Mouse (Mus musculus): ENCODE measurements around the gene Phldb2.

Gene Phldb2

DNA sequence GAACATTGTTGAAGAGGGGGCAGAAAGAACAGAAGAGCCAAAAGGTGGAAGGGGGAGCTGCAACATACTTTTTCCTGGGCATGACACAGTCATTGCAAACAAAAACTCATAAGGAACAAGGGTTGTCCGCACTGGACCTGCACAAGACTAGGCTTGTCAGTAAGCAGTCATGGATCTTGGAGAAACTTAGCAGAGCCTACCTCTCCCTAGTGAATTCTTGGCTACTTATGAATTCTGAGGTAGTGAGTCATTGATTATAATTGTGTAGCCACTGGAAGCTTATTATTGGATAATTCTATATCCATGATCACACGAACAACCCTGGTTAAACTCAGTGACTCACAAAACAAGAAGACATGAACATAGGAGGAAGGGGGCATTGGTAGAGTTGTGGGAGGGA lies 7.1 kb downstream of the Phldb2 start:
- DNase-seq, result no peak

DNA sequence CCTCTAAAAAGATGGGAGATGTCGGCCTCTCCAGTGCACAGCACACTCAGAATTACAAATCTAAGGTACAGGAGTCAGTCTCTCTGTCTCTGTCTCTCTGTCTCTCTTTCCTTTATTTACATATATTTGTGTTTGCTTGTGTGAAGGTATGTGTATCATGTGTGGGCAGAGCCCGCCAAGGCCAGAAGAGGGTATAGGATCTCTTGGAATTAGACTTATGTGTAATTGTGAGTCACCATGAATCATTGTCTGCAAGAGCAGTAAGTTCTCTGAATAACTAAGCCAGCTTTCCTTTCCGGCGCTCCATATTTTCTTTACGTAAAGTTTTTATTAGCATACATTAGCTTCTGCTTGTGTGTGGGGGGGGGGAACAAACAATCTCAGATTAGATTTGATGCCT lies 7.7 kb downstream of the Phldb2 start:
- DNase-seq, result no peak

DNA sequence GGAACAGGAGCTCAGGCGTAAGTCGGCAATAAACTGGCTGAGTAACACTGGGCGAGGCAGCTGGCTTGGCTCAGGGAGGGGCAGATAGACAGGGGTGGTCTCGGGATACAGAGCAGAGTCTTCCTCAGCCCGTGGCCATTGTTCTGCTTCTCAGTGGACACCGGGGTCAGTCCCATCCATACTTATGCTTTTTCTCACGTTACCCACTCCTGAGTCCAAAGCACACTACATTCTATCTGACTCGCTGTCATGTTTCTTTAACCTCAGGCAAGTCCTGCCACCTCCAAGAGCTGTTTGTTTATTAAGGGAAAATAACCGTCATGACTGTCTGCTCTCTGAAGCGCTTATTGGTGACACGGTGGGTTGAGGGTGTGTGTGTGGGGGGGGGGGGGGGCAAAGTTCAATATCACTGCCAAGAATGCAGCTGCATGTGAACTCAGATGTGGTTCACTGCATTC lies 8.2 kb downstream of the Phldb2 start:
- DNase-seq, result no peak

DNA sequence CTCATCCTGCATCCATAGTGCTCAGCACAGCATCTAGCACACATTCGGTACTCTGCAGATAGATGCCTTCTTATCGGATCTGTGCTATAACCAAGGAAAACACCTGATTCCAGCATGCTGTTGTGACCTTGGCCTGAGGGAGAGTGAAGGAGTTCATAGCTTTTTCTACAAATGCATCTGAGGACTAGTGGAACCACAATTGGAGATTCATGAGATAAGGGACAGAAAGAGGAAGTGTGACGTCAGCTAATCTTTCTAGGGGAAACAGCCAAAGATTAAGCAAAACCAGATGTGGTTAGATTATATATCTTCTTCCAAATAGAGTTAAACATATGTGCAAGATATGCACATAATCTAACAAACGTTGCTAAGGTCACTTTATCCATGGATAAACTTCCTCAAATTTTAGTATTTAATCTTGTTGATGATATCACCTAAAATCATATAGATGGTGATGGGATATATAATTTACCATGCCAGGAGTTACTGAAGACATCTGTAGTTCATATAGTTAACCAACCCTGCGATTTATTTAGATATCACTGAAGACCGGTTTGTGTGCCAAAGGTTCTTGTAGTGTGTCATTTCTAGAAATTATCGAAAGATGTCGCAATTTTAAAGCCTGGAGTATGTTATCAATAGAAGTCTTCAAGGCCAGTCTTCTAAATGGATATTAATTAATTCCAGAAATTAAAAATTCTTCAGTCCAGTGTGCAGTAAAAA lies 11.1 kb downstream of the Phldb2 start:
- DNase-seq, result no peak

DNA sequence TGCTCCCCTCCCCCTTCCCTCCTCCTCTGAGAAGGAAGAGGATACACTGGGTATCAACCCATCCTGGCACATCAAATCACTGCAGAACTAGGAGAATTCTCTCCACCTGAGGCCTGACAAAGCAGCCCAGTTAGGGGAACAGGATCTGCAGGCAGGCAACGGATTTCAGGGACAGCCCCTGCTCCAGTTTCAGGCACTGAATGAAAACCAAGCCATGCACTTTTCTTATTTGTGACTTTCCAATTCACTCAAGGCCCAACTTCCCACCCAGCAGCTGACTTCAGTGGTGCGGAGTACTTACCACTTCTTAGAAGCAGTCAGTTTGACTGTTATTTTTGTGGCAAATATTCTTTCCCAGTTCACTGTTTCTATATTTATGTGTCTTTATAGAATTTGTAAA lies 12.7 kb downstream of the Phldb2 start:
- no peak for DNase-seq

DNA sequence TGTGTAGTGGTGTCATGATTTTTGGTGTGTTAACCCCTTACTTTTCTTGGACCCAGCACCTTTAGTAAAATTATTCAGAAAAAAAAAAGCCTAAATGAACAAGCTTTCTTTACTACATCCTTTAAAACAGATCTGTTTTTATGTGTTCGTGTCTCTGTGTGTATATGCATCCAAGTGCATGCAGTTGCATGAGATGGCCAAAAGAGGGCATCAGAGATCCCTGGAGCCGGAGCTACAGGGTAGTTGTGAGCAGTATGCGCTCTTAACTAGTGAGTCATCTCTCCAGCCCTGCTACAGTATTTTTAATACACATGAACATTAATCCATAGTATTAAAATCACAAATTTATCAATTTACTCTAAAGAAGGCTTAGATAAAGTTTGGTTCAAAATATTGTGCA lies 14.0 kb downstream of the Phldb2 start:
- no peak for DNase-seq

DNA sequence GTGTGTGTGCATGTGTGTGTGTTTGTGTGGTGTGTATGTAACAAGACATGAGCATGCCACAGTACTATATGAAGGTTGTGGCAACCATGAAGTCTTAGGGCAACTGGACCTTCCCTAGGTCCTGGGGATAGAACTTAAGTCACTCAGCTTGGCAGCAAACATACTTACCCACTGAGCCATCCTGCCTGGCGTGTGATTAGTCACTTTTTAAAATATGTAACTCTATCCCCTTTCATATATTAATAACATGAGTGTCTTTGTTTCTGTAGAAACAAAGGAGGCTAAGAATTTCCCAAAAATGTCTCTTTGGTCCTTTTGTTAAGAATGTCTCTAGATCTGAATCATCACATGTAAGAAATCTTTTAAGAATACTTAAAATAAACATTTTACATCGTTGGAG lies 16.0 kb downstream of the Phldb2 start:
- DNase-seq, result no peak

DNA sequence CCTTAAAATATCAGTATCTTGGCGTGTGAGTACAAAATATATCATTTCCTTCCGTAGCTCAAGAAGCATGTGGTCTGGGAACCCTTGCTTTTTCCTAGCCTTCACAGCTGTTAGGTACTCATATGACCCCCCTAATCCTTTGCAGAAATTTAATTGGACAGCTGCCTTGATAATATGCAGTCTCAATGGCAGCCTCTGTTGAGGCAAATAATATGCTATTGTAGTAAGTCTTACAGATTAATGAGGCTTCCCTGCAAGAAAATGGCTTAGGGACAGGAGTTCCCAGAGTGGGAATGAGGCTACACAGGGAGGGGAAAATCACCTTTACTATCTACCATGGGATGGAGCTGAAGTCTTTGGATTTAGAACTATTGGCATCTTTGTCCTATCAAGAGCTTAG lies 16.9 kb downstream of the Phldb2 start:
- no peak for DNase-seq

DNA sequence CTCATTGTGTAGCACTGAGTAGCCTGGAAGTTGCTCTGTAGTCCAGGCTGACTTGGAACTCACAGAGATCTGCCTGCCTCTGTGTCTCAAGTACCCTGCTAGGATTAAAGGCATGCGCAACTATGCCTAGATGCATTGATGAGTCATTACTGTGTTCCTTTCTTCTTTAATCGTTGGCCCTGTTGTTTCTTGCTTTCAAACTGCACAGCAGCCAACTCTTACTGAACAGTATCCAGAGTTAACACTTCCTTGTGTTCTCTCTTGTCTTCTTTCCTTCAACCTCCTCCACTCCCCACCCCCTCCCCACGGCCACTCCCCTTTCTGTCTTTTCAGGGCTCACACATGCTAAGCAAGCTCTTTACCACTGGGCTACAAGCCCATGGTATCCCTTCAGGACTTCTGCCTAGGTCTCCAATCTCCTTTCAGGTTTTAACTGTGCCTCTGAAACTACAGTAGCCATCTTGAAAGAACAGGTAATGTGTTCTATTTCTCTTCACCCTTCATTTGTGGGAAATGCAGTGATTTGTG lies 17.4 kb downstream of the Phldb2 start:
- no peak for DNase-seq

DNA sequence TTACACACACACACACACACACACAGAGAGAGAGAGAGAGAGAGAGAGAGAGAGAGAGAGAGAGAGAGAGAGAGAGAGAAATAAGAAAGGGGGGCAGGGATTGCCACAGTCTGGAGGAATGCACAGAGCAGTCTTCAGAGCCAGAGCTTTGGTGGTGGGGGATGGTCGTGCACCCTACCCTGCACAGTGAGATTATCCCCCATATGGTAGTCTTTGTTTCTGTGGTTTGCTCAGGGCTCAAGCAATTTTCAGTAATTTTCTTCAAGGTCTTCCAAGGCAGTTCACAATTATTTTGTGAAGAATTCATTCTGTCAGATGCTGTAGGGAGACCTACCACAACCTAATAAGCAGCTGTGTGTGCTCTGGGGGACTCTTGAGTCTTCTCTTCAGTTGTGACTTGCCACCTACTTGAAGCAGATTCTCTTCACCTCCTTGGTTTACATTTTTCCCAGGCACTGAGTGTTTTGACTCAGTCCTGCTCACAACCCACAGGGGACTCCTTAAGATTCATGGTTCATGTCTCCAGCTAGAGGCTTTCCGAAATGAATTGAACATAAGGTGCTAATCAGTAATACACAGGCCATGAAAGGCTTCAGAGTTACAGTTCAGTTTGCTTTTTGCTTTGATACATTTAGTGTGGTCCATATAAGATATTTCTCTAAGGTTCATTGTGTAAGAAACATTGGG lies 18.5 kb downstream of the Phldb2 start:
- DNase-seq, result no peak

DNA sequence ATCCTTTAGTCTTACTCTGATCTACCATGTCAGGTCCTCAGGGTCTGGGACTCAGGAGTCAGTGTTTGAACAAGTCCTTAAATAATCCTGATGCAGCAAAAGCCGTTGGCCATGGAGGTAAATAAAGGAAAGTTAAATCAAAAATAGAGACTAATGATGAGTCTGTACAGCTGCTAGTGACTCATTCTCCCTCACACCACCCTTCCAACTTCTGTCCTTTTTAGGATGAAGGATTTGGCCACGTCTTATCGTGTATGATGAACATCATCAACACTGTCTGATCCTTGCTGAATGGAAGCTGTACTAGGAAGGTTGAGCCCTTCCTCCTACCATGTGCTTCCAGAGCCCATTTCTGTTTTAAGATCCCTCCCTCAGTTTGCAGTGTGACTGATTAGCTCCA lies 23.1 kb downstream of the Phldb2 start:
- no peak for DNase-seq

DNA sequence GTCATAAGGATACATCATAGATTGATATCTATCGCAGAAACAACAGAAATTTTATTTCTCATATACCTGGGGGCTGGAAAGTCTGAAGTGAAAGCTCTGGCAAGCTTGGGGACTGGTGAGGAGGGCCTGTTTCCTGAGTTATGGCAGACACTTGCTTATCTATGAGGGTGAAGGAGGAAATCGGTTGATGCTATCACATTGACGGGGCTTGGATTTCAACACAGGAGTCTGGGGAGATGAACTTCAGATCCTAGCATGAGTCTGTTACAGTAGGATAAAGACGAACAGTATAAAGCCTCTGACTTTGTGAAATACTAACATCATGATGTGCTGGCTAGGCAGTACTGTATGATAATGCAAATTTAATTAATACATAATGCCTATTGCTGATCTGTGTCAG lies 25.3 kb downstream of the Phldb2 start:
- DNase-seq, result no peak

DNA sequence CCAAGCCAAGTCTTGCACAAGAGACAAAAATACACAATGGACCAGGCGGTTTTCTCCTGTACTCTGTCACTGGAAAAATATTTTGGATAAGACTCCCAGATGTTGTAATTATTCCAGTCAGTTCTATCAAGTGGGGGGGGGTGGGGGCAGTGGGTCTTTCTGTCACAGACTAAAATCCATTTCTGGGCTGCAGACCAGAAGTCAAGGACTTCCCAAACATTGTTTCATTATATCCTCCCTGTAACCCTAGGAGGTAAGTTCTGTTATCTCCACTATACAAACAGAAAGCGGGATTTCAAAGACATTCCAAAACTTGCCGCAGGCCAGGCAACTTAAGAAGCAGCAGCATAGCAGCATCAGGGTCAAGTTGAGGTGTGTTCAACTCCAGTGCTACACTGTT lies 25.8 kb downstream of the Phldb2 start:
- DNase-seq, result no peak

DNA sequence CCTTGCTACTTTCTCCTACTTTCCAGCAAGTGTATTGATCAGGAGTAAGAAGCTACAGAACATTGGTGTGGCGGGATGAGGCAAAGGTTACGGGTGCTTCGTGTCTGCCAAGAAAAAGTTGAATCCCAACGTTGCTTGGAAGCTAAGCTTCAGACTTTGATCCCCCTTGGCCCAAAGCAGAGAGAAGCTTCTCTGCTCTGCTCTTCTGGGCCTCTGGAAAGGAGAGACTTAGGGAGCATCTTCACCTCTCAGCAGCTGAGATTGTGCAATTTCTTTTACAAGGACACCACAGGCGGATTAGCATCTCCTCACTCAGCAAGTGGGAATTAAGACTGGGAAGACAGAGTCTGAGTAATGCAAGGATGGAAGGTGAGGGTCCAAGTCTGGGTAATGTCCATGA lies 26.5 kb downstream of the Phldb2 start:
- DNase-seq, result no peak

DNA sequence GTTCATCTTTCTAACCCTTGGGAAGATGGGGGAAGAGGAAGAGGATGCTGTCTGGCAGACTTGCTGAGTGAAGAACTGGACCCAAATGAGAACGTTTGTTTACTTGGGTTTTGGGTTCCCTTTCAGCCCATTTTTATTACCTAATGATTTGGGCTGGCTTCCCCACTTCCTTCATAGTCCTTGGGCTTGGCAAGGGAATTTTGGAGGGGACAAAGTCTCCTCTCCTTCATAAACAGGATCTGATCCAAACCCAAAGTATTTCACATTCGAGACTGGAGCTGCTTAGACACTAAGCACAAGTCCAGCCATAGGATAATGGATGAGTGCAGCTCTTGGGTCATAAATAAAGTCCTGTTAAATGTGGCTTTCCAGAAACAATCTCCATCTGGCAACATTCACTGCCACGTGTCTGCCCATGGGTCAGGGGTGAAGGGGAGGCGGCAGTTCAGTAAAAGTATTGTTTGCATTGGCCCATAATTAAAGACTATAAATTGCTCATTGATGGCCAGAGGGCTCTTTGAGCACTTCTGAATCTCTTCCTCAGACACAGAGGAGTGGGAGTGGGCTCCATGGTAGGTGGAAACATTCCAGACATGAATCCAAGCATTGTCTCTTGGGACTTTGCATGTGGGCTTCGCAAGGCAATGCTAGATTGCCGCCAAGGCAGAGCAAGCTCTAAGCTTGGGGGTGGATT lies 29.5 kb downstream of the Phldb2 start:
- no peak for DNase-seq

DNA sequence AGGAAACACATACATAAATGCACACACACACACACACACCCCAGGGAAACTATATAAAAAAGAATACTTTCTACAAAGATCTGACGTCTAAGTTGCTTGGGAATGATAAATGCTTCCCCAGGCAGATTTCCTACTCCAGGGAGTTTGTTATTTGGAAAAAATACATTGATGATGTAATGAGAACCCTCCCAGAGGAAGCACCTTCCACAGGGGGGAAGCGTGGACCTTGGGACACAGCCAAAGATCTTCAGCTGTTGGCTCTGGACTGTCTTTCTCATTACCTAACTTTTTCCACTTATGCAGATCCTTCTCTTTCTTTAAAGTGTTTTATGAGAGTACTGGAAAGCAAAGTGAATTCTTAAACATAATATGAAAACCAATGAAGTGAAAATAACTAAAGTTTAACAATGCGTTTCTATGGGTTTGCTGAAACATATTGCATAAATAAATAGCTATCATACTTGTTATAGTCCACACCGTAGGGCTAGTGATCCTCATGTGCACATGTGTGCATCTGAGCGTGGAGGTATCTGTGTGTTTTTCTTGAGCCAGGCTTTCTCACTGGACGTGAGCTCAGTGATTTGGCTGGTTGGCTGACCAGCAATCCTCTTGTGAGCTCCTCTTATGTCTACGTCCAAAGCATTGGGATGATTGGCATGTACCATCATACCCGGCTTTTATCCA lies 30.7 kb downstream of the Phldb2 start:
- no peak for DNase-seq

DNA sequence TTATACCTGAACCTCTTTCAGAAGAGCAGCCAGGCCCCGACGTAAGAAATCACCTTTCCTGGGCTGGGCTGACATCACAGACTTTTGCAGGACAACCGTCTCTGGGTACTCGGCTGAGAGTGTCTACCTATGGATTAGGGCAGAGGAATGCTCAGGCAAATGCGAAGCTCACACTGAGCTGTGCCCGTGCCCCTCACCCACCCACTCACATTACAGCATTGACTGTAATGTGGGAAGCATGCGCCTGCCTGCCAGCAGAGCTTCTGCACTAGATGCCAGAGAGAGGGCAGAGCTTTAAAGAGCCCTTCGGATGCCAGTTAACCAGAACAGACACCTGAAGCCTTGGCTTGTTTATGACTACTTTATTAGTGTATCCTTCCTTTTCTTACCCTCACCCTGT lies 33.8 kb downstream of the Phldb2 start:
- no peak for DNase-seq

DNA sequence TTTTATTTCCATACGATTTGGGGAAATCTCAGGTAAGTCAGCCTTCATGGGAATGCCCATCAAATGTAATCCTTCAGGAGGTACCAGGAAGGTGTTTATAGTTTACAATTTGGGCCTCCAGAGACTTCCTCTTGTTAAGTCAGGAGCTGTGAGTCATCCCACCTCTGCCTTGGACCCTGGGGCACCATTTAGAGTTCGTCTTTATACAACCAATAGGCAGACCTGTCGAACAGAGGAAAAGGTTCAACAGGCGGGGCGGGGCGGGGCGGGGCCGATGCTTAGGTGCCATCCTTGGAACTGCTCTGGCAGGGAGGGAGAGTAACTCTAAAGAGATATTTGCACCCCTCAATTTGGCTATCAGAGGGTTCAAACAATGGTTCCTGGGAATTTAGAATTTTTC lies 49.8 kb downstream of the Phldb2 start:
- DNase-seq, result no peak

DNA sequence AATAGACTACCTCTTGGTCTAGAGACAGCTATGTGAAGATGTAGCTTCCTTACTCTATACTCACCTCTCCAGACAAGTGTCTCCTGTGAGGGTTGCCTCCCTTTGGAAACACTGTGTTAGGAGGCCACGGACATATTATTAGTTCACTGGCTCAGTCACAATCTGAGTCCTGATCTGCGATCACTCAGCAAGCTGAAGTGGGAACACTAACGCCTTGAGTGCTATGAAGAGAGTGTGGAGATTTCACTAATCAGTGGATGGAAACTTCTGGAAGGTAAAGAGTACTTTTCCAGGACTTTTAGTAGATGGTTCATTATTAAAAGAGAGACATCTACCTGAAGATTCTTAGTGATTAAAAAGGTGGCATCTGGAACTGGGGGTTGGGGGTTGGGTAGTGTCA lies 54.9 kb downstream of the Phldb2 start:
- no peak for DNase-seq

DNA sequence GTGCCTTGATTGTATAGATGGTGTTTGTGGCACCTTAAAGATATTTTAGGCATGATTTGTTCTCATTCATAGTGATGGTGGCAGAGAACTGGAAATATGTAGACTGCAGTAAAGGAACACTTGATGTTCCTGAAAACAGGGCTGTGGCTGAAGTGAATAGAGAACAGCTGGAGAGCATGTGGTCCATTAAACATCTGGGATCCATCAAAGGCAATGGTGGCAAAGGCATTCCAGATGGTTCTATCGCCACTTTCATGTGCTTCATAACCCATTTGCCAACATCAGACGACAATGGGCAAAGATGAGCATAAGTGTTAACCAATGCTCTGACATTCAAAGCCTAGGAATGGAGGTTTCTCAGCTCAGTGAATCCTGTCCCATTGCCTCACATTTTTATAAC lies 56.8 kb downstream of the Phldb2 start:
- DNase-seq, result no peak

DNA sequence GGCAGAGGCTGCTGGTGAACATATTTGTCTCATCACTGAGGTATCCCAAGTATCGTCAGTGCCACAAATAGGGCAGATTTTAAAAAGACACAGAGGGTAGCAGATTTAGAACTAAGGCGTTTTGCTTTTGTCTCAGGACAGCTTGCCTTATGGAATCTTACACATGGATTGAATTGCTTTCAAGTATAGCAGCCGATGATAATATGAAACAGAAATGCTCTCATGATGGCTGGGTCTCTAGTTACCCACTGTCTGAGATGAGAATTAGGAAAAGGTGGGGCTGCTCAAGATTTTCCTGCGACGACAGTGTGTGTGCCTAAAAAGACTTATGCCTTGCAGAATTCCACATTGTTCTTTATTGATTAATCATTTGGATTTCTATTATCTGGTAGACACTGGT lies 58.4 kb downstream of the Phldb2 start:
- no peak for DNase-seq

DNA sequence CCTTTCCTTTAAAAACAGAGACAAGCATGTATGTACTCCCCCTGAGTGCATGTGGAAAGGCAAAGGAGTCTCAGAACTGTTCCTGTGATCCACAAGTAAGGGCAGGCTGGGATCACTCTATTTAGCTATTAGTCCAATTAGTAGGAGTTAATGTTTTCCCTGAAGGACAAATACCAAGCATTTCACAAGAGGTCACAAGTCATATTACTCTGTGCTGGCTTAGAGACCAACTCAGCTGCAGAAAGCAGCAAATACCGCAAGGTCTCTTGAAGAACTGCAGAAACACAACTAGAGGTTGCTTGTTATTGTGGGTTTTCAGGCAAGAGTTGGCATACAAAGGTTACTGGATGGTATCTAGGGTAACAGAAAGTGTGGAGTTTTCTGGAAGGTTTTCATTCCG lies 59.6 kb downstream of the Phldb2 start:
- DNase-seq, result no peak

DNA sequence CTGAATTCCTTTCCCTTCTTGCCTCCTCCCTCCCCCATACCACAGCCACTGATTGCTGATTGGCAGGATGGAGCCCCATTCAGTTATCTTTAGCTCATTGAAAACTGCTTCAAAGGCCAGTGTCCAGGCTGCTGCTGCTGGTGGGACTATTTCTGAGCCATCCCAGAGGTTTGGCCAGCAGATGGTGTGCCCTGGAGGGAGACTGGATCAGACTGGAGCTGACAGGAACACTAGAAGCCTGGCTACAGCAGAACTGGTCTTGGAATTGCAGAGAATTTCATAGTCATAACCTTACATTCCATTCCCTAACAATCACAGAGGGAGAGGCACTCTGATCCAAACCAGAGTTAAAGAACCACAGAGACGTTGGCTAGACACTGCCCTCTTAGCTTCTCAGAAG lies 60.5 kb downstream of the Phldb2 start:
- DNase-seq, result no peak

All from cerebellum, postnatal 14 days (tissue).